Mouse (Mus musculus) lung, postnatal 0 days (tissue): ENCODE measurements around the gene Ddx5. TPM values are rescaled to one million over a fixed set of nuclear protein-coding genes. Genes with fewer than 3 reads are reported as not detected.
A peak's percentile ranks its signal among the peaks of the same experiment; 100 is the strongest.
"Not testable (repeated sequence)": the region's sequence is repeated elsewhere in the genome, so short reads cannot be mapped to it uniquely, and the experiment has no call there.

Experiments
- ATAC-seq: fragments of 200-750 bp; cut with Nextera tagmentation; 2 replicates; pipeline ENCODE4 v1.8.0; 2017; ENCODE audit warnings: moderate library complexity
- DNase-seq: peaks from one replicate; pipeline ENCODE4 v3.0.0-alpha.2; 2016; ENCODE audit warnings: low spot score
- H3K27ac ChIP-seq: fragments of 300-500 bp; sonication (generic); 2 replicates; pipeline ENCODE4 v1.5.1; 2014; ENCODE audit warnings: antibody characterized with exemption, mild to moderate bottlenecking, low read length, mixed read lengths
- H3K27me3 ChIP-seq: fragments of 300-500 bp; sonication (generic); replicated peaks from 2 replicates; pipeline ENCODE4 v1.6.1; 2014; ENCODE audit warnings: low read length, mixed read lengths; ENCODE audit not compliant: insufficient read depth
- H3K36me3 ChIP-seq: fragments of 300-500 bp; sonication (generic); 2 replicates; pipeline ENCODE4 v1.6.1; 2014; ENCODE audit warnings: low read length, mixed read lengths; ENCODE audit not compliant: insufficient read depth
- H3K4me1 ChIP-seq: fragments of 300-500 bp; sonication (generic); 2 replicates; pipeline ENCODE4 v1.6.1; 2014; ENCODE audit warnings: antibody characterized with exemption, low read depth, low read length, mixed read lengths; ENCODE audit not compliant: insufficient read depth
- H3K4me2 ChIP-seq: fragments of 300-500 bp; sonication (generic); replicated peaks from 2 replicates; pipeline ENCODE4 v1.6.1; 2014; ENCODE audit warnings: low read depth, mild to moderate bottlenecking, low read length, moderate library complexity, mixed read lengths
- H3K4me3 ChIP-seq: fragments of 300-500 bp; sonication (generic); 2 replicates; pipeline ENCODE4 v1.5.1; 2014; ENCODE audit warnings: low read depth, low read length
- H3K9ac ChIP-seq: fragments of 300-500 bp; sonication (generic); replicated peaks from 2 replicates; pipeline ENCODE4 v1.6.1; 2014; ENCODE audit warnings: low read depth, mild to moderate bottlenecking
- H3K9me3 ChIP-seq: fragments of 300-500 bp; sonication (generic); 2 replicates; pipeline ENCODE4 v1.6.1; 2016; ENCODE audit warnings: low read length, mixed read lengths
- CTCF ChIP-seq: IDR thresholded peaks from 2 replicates; pipeline ENCODE4 v1.5.1; 2016; ENCODE audit warnings: antibody characterized with exemption, mild to moderate bottlenecking
- EP300 ChIP-seq: IDR thresholded peaks from 2 replicates; pipeline ENCODE4 v1.6.1; 2016; ENCODE audit warnings: antibody characterized with exemption, mild to moderate bottlenecking, control low read depth
- WGBS: fragments of 180-500 bp; shearing (Covaris S2); extraction: QIAGEN DNeasy Blood & Tissue Kit; methylation state at CpG from one replicate; pipeline ENCODE4 v1.1.7; 2014; 5-methylcytosine and 5-hydroxymethylcytosine counted together
- polyA plus RNA-seq: library from polyadenylated mRNA; unstranded; fragments of >200 nt; fragmentation: Nextera tagmentation; extraction: Ambion mirVana; gene quantifications from 2 replicates; pipeline ENCODE4 v1.2.1, GENCODE M21; 2015

Gene Ddx5
- polyA plus RNA-seq, 1 experiment from 2014 or later = 296 TPM

DNA sequence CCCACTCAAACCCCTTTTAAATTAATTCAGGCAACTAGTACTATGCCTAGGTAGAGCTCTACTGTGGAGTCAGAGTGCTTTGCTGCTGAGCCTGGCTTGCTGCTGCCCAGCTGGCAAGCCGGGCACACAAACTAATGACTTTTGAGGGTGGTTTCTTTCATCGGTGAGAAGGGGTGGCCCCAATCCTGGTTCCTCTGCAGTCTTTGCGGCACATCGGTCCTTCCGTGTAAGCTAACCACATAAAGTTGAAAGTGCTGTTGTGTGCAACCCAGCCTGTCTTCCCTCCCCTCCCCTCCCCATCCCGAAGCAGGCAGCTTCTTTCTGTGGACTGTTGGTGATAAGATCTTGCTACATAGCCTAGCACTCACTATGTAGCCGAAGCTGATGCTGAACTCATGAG is 36.9 kb downstream of the Ddx5 start:
- Histone ChIP-seq H3K4me2 (no peak overlapping the region), H3K36me3 (no peaks in the 10 kb centered on the region), H3K27ac (no peak overlapping the region), H3K27me3 (no peaks in the 10 kb centered on the region), H3K4me3 (no peak overlapping the region), H3K4me1 (no peaks in the 10 kb centered on the region), H3K9me3 (no peaks in the 10 kb centered on the region), H3K9ac (no peak overlapping the region)
- DNase-seq = peak; percentile 18
- peak; percentile 38 for ATAC-seq
- WGBS = 73% methylated on average over 7 of the region's 7 CpGs
- TF ChIP-seq EP300 = no peak
- TF ChIP-seq CTCF = no peak

DNA sequence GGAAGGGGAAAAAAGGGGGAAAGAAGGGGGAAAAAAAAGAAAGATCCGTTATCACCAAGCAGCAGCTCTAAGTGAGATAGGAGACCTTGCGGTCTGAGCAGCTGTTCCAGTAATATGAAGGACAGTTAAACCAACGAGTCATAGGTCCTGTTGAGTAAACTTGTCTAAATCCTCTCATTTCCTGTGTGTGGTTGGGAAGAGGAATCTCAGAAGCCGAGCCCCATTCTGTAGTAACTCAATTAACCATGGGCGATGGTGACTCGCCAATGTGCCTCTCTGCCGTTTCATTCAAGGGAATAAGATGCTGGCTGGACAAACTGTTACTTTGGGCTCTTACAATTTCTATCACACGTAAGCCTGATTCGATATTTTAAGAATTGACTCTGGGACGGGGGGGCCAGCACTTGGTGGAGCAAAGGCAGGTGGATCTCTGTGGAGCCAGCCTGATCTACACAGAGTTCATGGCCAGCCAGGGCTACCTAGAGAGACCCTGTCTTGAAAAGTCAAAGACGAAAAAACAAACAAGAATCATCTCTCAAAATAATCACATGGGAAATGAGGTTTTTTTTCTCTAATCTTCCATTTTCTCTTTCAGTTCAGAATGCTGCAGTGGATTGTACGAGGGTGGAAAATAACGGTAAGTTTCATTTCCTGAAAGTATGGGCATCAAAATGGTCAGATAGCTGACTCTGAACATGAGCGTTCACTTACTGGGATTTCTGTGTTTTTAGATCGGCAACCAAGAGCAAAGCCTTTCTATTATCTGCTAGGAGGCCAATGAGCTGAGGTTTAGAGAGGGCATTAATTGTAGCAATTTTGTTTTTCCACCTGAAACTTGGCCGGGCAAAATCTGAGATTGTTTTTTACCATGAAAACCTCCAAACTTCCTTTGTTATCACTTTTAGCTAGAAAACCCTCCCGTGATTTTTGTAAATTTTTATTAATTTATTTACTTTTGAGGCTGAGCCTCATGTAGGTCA is 37.7 kb downstream of the Ddx5 start, which contains the start of gene Milr1:
TSS of gene Milr1 (plus strand) at position 188 of the 980 bp plus-strand sequence.
- Histone ChIP-seq H3K36me3 (no peaks in the 10 kb centered on the region), H3K9ac (no peak within 1 kb of the TSS), H3K4me1 (no peaks in the 10 kb centered on the region), H3K27me3 (no peaks in the 10 kb centered on the region), H3K9me3 (no peaks in the 10 kb centered on the region), H3K27ac (no peak within 1 kb of the TSS), H3K4me2 (no peak within 1 kb of the TSS), H3K4me3 (no peak within 1 kb of the TSS)
- WGBS = 73% methylated on average over 17 of the region's 17 CpGs
- no peak for TF ChIP-seq EP300
- no peak for TF ChIP-seq CTCF
- ATAC-seq (peak; percentile 30; the same call in 1 of the 2 replicates), DNase-seq (peak; percentile 20)

DNA sequence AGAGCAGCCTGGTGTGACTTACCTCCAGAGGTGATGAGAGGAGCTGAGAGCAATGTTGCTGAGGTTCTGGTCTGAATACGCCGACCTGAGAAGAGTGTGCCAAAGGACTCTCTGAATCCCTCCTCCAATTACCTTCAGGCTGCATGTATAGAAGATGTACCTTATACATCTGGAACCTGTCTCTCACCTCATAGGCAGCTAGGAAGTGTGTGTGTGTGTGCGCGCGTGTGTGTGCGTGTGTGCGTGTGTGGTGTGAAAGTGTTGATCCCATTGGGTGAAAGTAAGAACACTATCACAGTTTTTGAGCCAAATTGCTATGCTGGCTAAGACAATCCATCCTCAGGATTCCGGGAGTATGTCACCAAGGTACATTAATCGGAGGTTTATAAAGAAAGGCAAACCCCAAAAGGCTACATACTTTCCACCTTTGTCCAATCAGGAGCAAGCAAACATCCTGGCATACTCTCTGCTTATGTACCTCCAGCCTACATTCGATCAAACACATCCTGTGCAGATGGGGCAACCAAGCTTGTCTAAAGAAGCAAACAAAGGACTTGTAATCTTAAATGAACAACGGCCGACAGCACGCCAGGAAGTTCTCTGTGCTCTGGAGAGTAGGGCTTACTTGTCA is 38.7 kb downstream of the Ddx5 start, which contains the start of gene Pecam1:
TSS of gene Pecam1 (minus strand) at position 508 of the 631 bp plus-strand sequence.
- DNase-seq = peak; percentile 42
- ATAC-seq = no peak
- TF ChIP-seq CTCF = no peak
- no peak for TF ChIP-seq EP300
- WGBS = 58% methylated on average over 13 of the region's 13 CpGs
- Histone ChIP-seq H3K4me1 (no peaks in the 10 kb centered on the region), H3K9ac (no peak within 1 kb of the TSS), H3K36me3 (no peaks in the 10 kb centered on the region), H3K4me3 (no peak within 1 kb of the TSS), H3K27me3 (no peaks in the 10 kb centered on the region), H3K27ac (no peak within 1 kb of the TSS), H3K9me3 (no peaks in the 10 kb centered on the region), H3K4me2 (no peak within 1 kb of the TSS)

DNA sequence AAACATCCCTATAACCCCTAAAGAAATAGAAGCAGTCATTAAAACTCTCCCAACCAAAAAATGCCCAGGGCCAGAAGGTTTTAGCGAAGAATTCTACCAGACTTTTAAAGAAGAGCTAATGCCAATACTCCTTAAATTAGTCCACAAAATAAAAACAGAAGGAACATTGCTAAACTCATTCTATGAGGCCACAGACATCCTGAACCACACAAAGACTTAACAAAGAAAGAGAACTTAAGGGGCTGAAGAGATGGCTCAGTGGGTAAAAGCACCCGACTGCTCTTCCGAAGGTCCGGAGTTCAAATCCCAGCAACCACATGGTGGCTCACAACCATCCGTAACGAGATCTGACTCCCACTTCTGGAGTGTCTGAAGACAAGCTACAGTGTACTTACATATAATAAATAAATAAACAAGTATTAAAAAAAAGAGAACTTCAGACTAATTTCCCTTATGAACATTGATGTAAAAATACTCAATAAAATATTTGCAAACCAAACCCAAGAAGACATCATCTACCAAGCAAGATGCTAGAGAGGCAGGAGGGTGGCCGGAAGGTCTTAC is 39.3 kb downstream of the Ddx5 start:
- WGBS = 90% methylated on average over 7 of the region's 7 CpGs
- H3K4me1 ChIP-seq, H3K4me2 ChIP-seq, H3K9me3 ChIP-seq, H3K27me3 ChIP-seq, H3K27ac ChIP-seq, H3K36me3 ChIP-seq, ATAC-seq, DNase-seq, H3K4me3 ChIP-seq, H3K9ac ChIP-seq: not testable (repeated sequence)

DNA sequence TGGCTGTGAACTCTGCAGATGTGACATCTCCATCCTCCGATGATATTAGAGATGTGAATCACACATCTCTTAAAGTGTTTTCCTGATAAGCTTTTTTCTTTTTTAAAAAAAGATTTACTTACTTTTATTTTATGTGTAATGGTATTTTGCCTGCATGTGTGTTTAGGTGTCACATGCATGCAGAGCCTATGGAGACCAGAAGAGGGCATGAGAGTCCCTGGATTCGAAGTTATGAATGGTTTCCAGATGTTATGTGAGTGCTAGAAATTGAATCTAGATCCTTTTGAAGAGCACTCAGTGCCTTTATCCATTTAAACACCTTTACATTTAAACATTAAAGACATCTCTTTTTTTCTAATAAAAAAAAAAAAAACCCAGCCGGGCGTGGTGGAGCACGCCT is 44.0 kb downstream of the Ddx5 start:
- Histone ChIP-seq H3K4me1 (no peaks in the 10 kb centered on the region), H3K9me3 (no peaks in the 10 kb centered on the region), H3K27ac (no peak overlapping the region), H3K4me2 (no peak overlapping the region), H3K36me3 (no peaks in the 10 kb centered on the region), H3K27me3 (no peaks in the 10 kb centered on the region), H3K4me3 (no peak overlapping the region), H3K9ac (no peak overlapping the region)
- ATAC-seq (no peak), DNase-seq (no peak)
- TF ChIP-seq EP300 (no peak), CTCF (peak; percentile 53)
- WGBS = 87% methylated on average over 5 of the region's 5 CpGs

DNA sequence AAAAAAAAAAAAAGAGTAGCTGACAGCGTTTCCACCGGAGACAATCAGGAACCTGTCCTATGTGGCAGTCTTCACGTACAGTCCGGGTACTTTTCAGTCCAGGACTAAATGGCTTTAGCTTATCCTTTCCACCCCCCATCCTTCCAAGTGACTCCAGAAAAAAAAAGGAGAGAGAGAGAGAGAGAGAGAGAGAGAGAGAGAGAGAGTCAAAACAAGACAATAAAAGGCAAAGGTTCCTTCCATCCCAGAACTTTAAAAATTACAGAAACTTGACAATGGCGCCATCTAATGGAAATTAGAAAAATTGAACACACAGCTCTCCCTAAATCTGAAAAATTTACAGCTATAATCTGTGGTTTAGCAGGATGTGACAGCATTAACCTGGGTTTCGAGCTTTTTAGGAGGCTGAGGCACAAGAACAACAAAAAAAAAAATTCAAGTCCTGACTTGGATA is 46.6 kb downstream of the Ddx5 start:
- no peak overlapping the region for H3K27ac ChIP-seq
- no peak overlapping the region for H3K4me2 ChIP-seq
- peak; percentile 38 for ATAC-seq
- WGBS = 22% methylated on average over 6 of the region's 6 CpGs
- 0 out of 2 replicates have a peak, but pooled peaks have one; percentile 9 for TF ChIP-seq EP300
- peak; percentile 71 for TF ChIP-seq CTCF
- no peak overlapping the region for H3K4me3 ChIP-seq
- DNase-seq = peak; percentile 81
- H3K27me3 ChIP-seq = no peaks in the 10 kb centered on the region
- H3K36me3 ChIP-seq = no peaks in the 10 kb centered on the region
- H3K4me1 ChIP-seq = no peaks in the 10 kb centered on the region
- no peak overlapping the region for H3K9ac ChIP-seq
- no peaks in the 10 kb centered on the region for H3K9me3 ChIP-seq
